Mouse (Mus musculus) kidney, adult 11 months (tissue): Measurements from ENCODE around the gene Sh3bgrl2.

Experiments used
- DNase-seq: peaks from one replicate; pipeline ENCODE4 v3.0.0; 2022

The Sh3bgrl2 gene

DNA sequence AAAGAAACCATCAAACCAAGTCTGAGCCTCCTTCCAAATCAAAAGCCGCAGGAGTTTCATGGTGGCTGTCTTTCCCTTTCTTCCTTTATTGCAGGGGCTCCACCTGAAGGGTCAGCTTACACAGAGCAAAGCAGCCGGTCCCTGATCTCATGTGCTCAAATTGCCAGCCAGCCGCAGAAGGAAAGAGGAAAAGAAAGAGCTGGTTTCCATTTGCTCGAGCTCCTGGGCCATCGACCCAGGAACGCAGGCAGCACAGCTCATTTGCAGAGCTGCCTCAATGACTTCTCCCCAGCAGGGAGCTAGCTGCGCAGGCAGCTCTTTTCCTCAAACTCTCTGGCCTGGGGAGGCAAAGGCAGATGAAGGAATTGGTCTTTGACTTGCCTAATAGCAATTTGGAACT, 87.9 kb downstream of the Sh3bgrl2 start:
- no peak for DNase-seq

- DNase-seq: peak; percentile 13
Measured at GRCm38 (mm10) chr9:83643139-83643538, 95.0 kb downstream of the Sh3bgrl2 start.

- DNase-seq: no peak
Measured at GRCm38 (mm10) chr9:83643833-83644232, 95.7 kb downstream of the Sh3bgrl2 start.

GRCm38 (mm10) chr9:83646215-83646614, 98.1 kb downstream of the Sh3bgrl2 start:
- no peak for DNase-seq

GRCm38 (mm10) chr9:83646691-83647090, 98.6 kb downstream of the Sh3bgrl2 start:
- DNase-seq: no peak

DNA sequence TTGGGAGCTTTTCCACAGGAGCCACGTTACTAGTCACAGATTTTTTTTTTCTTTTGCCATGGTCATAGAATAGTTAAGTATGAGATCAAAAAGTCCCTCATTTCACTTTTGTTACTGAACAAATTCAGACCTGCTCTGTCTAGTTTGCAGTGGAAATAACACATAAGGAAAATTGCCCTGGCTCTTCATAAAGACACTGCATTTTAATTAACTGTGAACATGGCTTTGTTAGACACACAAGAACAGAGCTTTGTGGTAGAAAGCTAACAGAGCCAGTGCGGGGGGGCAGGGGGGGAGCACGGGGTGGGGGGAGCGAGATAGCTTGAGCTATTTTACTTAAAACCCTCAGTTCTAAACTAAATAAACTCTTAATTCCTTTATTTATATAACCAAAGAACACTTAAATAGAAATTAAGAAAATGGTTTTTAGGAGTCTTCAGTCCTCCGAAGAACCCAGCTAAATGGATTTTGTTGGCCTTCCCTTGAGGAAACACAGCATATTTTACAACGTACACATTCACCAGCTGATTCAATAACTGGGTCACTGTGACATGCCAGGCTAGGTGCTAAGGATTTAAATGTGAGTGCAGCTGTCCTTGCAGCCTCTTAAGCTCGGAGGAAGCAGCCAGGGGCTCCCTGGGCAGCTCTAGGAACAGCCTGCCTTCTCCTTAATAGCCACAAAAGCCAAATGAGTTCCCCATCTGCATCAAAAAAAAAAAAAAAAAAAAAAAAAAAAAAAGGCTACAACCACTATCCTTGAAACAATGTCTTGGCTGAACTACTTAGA, 100.0 kb downstream of the Sh3bgrl2 start:
- no peak for DNase-seq

- no peak for DNase-seq
Measured at GRCm38 (mm10) chr9:83648733-83649132, 100.6 kb downstream of the Sh3bgrl2 start.

- no peak for DNase-seq
Measured at GRCm38 (mm10) chr9:83652015-83652414, 103.9 kb downstream of the Sh3bgrl2 start.

DNA sequence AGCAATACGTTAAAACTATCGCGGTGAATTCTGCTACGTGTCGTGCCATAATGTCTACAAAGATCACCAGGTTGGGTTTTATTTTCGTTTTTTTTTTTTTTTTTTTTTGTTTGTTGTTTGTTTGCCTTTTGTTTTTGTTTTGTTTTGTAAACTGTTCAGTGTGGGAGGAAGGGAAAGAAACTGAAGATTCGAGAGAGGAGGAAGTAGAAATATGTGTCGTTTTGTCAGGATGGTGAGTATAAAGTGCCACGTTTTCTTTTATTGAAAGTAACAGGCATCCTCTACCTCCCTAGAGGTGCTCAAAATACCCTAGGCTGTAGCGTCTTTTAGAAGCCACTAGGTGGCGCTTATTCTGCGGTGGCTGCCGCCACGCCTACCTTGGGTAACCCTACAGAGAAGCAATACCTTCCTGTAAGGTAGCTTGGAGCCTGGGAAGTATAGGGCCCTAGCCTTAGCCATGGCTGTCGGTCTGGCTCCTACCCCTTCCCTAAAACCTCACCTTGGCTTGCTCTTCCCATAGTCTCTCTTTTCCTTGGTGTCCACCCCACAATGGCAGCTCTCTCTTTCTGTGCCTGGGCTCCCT, 104.6 kb downstream of the Sh3bgrl2 start:
- no peak for DNase-seq

DNA sequence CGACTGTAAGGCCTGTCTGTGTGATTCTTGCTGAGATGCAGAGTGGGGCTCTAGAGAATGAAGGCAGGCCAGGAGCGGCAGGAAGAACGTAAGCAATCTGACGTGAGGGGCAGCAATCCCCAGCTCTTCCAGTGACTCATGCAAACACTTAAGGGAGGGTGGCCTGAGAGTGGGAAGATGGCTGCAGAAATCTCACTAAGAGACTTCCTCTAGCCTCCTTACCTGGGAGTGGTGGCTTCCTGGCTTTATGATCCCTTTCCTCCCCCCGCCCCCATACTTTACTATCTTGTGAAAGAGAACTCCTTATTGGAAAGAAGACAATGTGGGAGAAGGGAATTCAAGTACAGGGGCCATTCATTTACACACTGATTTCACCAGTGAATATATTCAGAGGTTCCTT, 106.5 kb downstream of the Sh3bgrl2 start:
- no peak for DNase-seq

- DNase-seq: no peak
Measured at GRCm38 (mm10) chr9:83656960-83657651, 109.0 kb downstream of the Sh3bgrl2 start.

DNA sequence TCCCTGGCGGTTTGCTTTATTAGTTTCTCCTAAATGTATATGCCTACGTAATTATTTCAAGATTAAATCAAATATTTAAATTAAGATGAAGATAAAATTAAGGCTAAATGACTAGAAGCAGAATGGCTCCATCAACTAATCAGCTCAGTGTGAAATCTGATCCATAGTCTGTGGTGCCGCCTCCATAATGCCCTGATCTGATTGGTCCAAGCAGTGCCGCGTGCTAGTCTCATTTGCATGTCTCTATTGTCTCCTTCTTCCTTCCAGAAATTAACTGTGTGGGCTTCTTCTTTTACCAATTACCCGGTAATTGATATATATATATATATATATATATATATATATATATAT, 109.5 kb downstream of the Sh3bgrl2 start:
- no peak for DNase-seq

- no peak for DNase-seq
Measured at GRCm38 (mm10) chr9:83659081-83659480, 111.0 kb downstream of the Sh3bgrl2 start.

GRCm38 (mm10) chr9:83661811-83662210, 113.7 kb downstream of the Sh3bgrl2 start:
- no peak for DNase-seq

GRCm38 (mm10) chr9:83663981-83664897, 116.1 kb downstream of the Sh3bgrl2 start:
- no peak for DNase-seq

DNA sequence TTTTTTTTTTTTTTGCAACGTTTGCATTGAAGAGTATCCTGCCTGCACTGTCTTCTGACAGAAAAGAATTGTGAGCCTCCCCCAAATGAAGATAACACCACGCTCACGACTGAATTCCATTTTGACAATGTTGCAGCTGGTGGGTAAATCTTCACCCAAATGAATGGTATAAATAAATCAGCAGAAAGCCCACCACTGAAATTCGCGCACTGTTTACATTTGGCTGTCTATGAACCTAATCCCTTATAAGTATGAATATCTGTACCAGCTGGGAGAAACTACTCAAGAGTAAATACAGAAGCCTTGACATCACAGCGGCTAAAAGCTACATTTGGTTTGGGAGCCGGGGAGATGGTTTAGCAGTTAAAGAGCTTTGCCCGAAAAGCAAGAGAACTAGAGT, 116.8 kb downstream of the Sh3bgrl2 start:
- no peak for DNase-seq

- DNase-seq: no peak
Measured at GRCm38 (mm10) chr9:83667031-83667430, 118.9 kb downstream of the Sh3bgrl2 start.

GRCm38 (mm10) chr9:83679626-83680025, 131.5 kb downstream of the Sh3bgrl2 start:
- no peak for DNase-seq

DNA sequence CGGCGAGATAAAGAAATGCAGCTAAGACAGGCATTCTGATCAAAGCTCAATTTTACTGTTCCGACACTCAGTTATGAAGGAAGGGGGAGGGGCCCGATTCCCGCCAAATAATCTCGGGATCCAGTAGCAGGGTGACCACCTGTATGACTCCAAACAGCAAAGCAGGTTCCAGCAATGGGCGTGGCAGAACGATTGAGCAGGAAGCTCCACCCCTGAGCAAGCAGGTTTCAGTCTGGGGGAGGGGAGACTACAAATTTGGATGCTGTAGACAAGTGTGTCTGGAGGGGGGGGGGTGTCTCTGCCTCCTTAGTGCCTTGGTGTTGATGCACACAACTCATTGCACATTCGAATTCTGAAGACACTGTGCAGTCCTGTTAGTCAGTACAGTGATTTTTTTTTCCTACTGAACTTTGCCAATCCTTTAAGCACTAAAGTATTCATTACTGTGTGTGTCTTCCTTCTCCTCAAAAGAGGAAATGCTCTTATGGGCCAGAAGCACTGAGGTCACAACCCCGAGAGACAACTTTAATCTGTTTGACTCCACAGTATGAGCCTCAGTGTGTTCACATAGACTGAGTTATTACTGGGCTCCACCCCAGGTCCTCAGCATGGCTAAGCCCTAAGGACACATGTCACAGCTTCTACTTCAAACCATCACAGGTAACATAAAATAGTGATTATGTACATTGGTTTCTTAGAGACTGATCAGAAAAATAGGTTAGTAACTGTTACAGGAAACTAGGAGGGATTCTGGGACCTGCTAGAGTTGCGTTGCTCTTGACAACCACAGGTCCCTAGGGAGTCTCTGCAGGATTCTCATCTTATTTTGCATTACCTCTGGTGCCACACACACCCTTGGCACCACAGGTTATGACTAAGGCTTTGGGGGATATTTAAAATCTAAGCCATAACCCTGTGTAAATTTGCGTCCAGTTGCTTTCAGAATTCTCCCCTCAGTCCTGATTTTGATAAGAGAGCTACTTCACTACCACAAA, 133.8 kb downstream of the Sh3bgrl2 start:
- DNase-seq: no peak

DNA sequence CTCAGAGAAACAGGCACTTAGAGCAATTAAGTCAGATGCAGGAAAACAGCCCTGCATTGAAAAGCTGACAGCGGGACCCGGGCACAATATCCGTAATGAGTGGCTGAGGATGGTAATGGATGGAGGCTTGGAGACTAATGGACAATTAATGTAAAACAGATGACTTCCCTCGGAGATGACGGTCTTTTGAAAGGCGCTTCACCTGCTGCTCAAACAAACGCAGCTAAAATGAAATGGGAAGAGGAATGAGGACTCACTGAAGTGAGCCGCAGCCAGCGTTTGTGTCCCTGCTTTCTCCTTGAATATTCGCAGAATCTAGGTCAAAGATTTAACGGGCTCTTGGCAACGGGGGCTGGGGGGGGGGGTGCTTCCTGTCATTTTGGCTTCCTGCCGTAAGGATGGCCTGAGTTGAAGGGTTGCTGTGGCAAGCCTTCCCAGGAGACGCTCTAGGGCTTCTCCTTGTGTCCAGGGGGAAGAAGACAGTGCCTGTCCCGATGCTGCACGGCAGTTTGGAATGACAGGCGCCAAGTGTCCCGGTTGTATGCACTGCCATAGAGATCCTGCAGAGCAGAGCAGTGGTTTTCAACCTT, 138.5 kb downstream of the Sh3bgrl2 start:
- no peak for DNase-seq

DNA sequence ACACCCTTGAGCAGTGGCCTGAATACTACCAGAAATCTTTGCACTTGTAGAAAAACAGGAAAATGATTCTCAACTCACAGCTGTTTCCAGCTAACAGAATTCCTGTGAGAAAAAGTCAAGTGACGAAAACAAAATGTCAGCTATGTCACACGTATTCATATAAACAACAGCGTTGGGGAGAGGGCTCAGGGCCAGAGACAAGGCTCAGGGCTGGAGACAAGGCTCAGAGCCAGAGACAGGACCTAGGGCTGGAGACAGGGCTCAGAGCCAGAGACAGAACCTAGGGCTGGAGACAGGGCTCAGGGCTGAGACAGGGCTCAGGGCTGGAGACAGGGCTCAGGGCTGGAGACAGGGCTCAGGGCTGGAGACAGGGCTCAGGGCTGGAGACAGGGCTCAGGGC, 139.8 kb downstream of the Sh3bgrl2 start:
- no peak for DNase-seq
